18 mouse cellular contexts compared by ENCODE assay signal in the genomic region with DNA sequence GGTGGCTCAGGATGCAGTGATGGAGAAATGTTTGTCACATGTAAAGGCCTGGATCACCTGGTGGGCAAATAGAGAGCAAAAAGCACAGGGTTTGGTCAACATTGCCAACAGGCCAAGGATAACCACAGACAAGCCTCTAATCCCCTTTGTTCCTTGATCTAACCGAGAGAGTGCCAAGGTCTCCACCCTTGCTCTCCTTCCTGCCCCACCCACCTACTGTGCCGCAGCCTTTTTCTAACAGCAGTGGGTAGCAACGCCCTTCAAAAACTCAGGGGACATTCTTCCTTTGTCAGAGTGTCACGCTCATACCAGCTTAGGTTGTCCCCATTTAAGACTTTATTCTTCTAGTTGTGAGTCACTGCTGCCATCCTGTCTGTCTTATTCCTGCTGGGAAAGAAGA.
DNase-seq lines count a peak whose midpoint lies in the region; ATAC-seq and TF ChIP-seq lines count a peak whose summit lies in the region.
"Had no signal": no experiment of that assay in that cellular context is flagged by ENCODE, and none has a peak within 500 bp of the region (broad histone marks: within the 10 kb centered on the region; RNA-seq: fewer than 3 reads in every experiment).

No protein-coding gene starts in this region.

- no peaks in the 10 kb centered on the region for H3K9me3 ChIP-seq in heart, postnatal 0 days (replicated peaks; ENCODE audit: control insufficient read depth, low read length)
- H3K9me3 ChIP-seq in heart, embryonic 12.5 days (replicated peaks) = no peaks in the 10 kb centered on the region
- no peaks in the 10 kb centered on the region for H3K9me3 ChIP-seq in forebrain, embryonic 10.5 days
- H3K9me3 ChIP-seq: midbrain, embryonic 13.5 days; neural tube, embryonic 12.5 days had no signal

- H3K4me2 ChIP-seq in heart, postnatal 0 days (ENCODE audit: low read depth, low read length) = no peak overlapping the region
- H3K4me2 ChIP-seq in heart, embryonic 12.5 days = no peak overlapping the region
- H3K4me2 ChIP-seq: heart, embryonic 11.5 days; midbrain, embryonic 13.5 days; neural tube, embryonic 12.5 days had no signal

- no peaks in the 10 kb centered on the region for H3K36me3 ChIP-seq in heart, postnatal 0 days (replicated peaks; ENCODE audit: control insufficient read depth, insufficient read depth, low read length)
- no peaks in the 10 kb centered on the region for H3K36me3 ChIP-seq in heart, embryonic 12.5 days
- no peaks in the 10 kb centered on the region for H3K36me3 ChIP-seq in forebrain, embryonic 10.5 days (replicated peaks)
- H3K36me3 ChIP-seq: midbrain, embryonic 13.5 days; neural tube, embryonic 12.5 days had no signal

- H3K27me3 ChIP-seq in heart, postnatal 0 days (ENCODE audit: control insufficient read depth, insufficient read depth, low read length) = no peaks in the 10 kb centered on the region
- no peaks in the 10 kb centered on the region for H3K27me3 ChIP-seq in heart, embryonic 12.5 days (replicated peaks)
- no peaks in the 10 kb centered on the region for H3K27me3 ChIP-seq in forebrain, embryonic 10.5 days (ENCODE audit: poor library complexity, severe bottlenecking)
- H3K27me3 ChIP-seq: midbrain, embryonic 13.5 days; neural tube, embryonic 12.5 days had no signal

- no peak overlapping the region for H3K4me3 ChIP-seq in heart, postnatal 0 days (ENCODE audit: low read depth, low read length)
- no peak overlapping the region for H3K4me3 ChIP-seq in heart, embryonic 12.5 days
- H3K4me3 ChIP-seq in forebrain, embryonic 10.5 days = no peak overlapping the region
- H3K4me3 ChIP-seq: midbrain, embryonic 13.5 days; neural tube, embryonic 12.5 days had no signal

- ATAC-seq in heart, postnatal 0 days (ENCODE audit: insufficient read depth, low read depth) = 0 out of 2 replicates have a peak, but pooled peaks have one; percentile 27
- ATAC-seq in heart, embryonic 12.5 days (ENCODE audit: insufficient number of reproducible peaks, low FRiP score) = no peak
- ATAC-seq: midbrain, embryonic 13.5 days had no signal

- TF ChIP-seq EP300 in heart, postnatal 0 days (IDR thresholded peaks at IDR 0.05; ENCODE audit: low read depth) = no peak

- no peaks in the 10 kb centered on the region for H3K4me1 ChIP-seq in heart, postnatal 0 days (ENCODE audit: control insufficient read depth, insufficient read depth)
- H3K4me1 ChIP-seq in heart, embryonic 12.5 days (replicated peaks) = no peaks in the 10 kb centered on the region
- peaks cover 18% of the 10 kb centered on the region for H3K4me1 ChIP-seq in forebrain, embryonic 10.5 days
- H3K4me1 ChIP-seq: neural tube, embryonic 12.5 days had no signal

- DNase-seq in heart, postnatal 0 days (ENCODE audit: low spot score) = no peak
- peak; percentile 31 to 52 for DNase-seq in CD8-positive naive resting alpha-beta T cell, adult 2 months (ENCODE audit: low read depth in 2 of 2, low spot score in 2 of 2)
- DNase-seq in induced T-regulatory cell, adult 2 months (ENCODE audit: low read depth) = peak; percentile 48
- peak; percentile 66 for DNase-seq in naive thymus-derived CD4-positive, alpha-beta T cell, adult 2 months (ENCODE audit: low read depth)
- DNase-seq in frontal cortex, postnatal 10 days (ENCODE audit: low spot score in 2 of 2) = no peak
- no peak for DNase-seq in embryo, embryonic 10 days (ENCODE audit: low spot score)
- no peak for DNase-seq in forebrain, embryonic 10.5 days (ENCODE audit: extremely low spot score, low spot score)
- DNase-seq: cerebellum, postnatal 14 days; forebrain, postnatal 0 days; gastrocnemius, postnatal 25 days; heart, postnatal 4 days; kidney, adult 9 months; liver had no signal

- TF ChIP-seq CTCF in heart, postnatal 0 days (IDR thresholded peaks at IDR 0.05; ENCODE audit: low read depth) = no peak

- H3K9ac ChIP-seq in heart, postnatal 0 days (replicated peaks; ENCODE audit: low read depth, low read length) = no peak overlapping the region
- no peak overlapping the region for H3K9ac ChIP-seq in heart, embryonic 12.5 days
- H3K9ac ChIP-seq: forebrain, postnatal 0 days; midbrain, embryonic 13.5 days; neural tube, embryonic 12.5 days had no signal

- H3K27ac ChIP-seq in heart, postnatal 0 days (ENCODE audit: low read depth) = no peak overlapping the region
- H3K27ac ChIP-seq in heart, embryonic 12.5 days (ENCODE audit: poor library complexity, severe bottlenecking) = no peak overlapping the region
- H3K27ac ChIP-seq in forebrain, embryonic 10.5 days = no peak overlapping the region
- H3K27ac ChIP-seq: hindbrain, postnatal 0 days; midbrain, embryonic 13.5 days; neural tube, embryonic 12.5 days had no signal

- WGBS in heart, postnatal 0 days = 40% methylated on average over 4 of the region's 4 CpGs
- 37% methylated on average over 4 of the region's 4 CpGs for WGBS in heart, embryonic 12.5 days
- 63% methylated on average over 4 of the region's 4 CpGs for WGBS in forebrain, embryonic 10.5 days

Comparison
In these comparisons a context has a peak if more than half of its experiments do, and no peak if none do; other contexts are left out.
1. DNase-seq: peak in CD8-positive naive resting alpha-beta T cell, adult 2 months (2 of 2), induced T-regulatory cell, adult 2 months (single experiment) and naive thymus-derived CD4-positive, alpha-beta T cell, adult 2 months (single experiment); none in heart, postnatal 0 days (single experiment), frontal cortex, postnatal 10 days (0 of 2), embryo, embryonic 10 days (single experiment) and forebrain, embryonic 10.5 days (single experiment).